Mouse (Mus musculus) kidney, embryonic 15.5 days (tissue): ENCODE data around the gene Tmf1. TPM values are rescaled to one million over a fixed set of nuclear protein-coding genes. Genes with fewer than 3 reads are reported as not detected.

Experiments used
- polyA plus RNA-seq: library from polyadenylated mRNA; unstranded; fragments of >200 nt; fragmentation: Nextera tagmentation; extraction: Ambion mirVana; gene quantifications from 2 replicates; pipeline ENCODE4 v1.2.1, GENCODE M21; 2015

The Tmf1 gene
- polyA plus RNA-seq, 1 experiment from 2014 or later, result 34.7 TPM

Other genes starting within 250 kb of the Tmf1 start
- 0.98 and 1.00 TPM in 2 replicates for gene Fam19a4, start 118.7 kb downstream of the Tmf1 start, polyA plus RNA-seq
- gene Eogt, start 29.9 kb downstream of the Tmf1 start, polyA plus RNA-seq, result 18.7 and 20.1 TPM in 2 replicates
- 74.1 and 82.6 TPM in 2 replicates for gene Uba3, start 26.5 kb upstream of the Tmf1 start, polyA plus RNA-seq
- 69.1 and 76.4 TPM in 2 replicates for gene Arl6ip5, start 31.6 kb upstream of the Tmf1 start, polyA plus RNA-seq
- 0.79 and 1.3 TPM in 2 replicates for gene Lmod3, start 73.6 kb upstream of the Tmf1 start, polyA plus RNA-seq